Mouse (Mus musculus): Measurements from ENCODE around the gene Fbxw19. TPM values are rescaled to one million over a fixed set of nuclear protein-coding genes. Genes with fewer than 3 reads are reported as not detected.
"Not testable (repeated sequence)": the region's sequence is repeated elsewhere in the genome, so short reads cannot be mapped to it uniquely, and the experiment has no call there.

Fbxw19 gene
- not detected for polyA plus RNA-seq (2012; fragmentation: generic; extraction: Trizol)

- not testable (repeated sequence) for H3K27me3 ChIP-seq (ENCODE audit: control insufficient read depth, insufficient read depth, insufficient read length); H3K4me2 ChIP-seq (ENCODE audit: low read depth); H3K79me2 ChIP-seq (ENCODE audit: control insufficient read depth, insufficient read depth); H3ac ChIP-seq (ENCODE audit: control insufficient read depth, insufficient read length); H3K36me3 ChIP-seq (ENCODE audit: control insufficient read depth, insufficient read depth); H3K4me3 ChIP-seq
These were observed at the start of gene Fbxw19 for GRCm38 (mm10) chr9:109495775-109496174. TSS of gene Fbxw19 (minus strand) at chr9:109495875.

GRCm38 (mm10) chr9:109523385-109524064, 27.9 kb upstream of the Fbxw19 start:
- Histone ChIP-seq H3K79me2 (ENCODE audit: control insufficient read depth, insufficient read depth) (no peaks in the 10 kb centered on the region), H3ac (ENCODE audit: control insufficient read depth, insufficient read length) (no peak overlapping the region), H3K36me3 (ENCODE audit: control insufficient read depth, insufficient read depth) (no peaks in the 10 kb centered on the region), H3K4me2 (ENCODE audit: low read depth) (no peak overlapping the region), H3K27me3 (ENCODE audit: control insufficient read depth, insufficient read depth, insufficient read length) (no peaks in the 10 kb centered on the region), H3K4me3 (no peak overlapping the region)
- TF ChIP-seq MYOD1 (IDR thresholded peaks at IDR 0.05; ENCODE audit: control insufficient read depth in 1 of 3, insufficient read length in 2 of 3, low read depth in 2 of 3) = no peak
- no peak for TF ChIP-seq CEBPB (IDR thresholded peaks at IDR 0.05; ENCODE audit: insufficient read depth, poor library complexity, severe bottlenecking)
- TF ChIP-seq E2F4 (IDR thresholded peaks at IDR 0.05; ENCODE audit: insufficient read depth) = no peak
- no peak for TF ChIP-seq USF1 (IDR thresholded peaks at IDR 0.05; ENCODE audit: low read depth)
- TF ChIP-seq REST (IDR thresholded peaks at IDR 0.05; ENCODE audit: insufficient read depth, insufficient read length) = no peak
- TF ChIP-seq MAX (IDR thresholded peaks at IDR 0.05; ENCODE audit: low read depth) = no peak

- H3K4me3 ChIP-seq = no peak within 1 kb of the TSS
- no peaks in the 10 kb centered on the region for H3K27me3 ChIP-seq (ENCODE audit: control insufficient read depth, insufficient read depth, insufficient read length)
- no peak within 1 kb of the TSS for H3ac ChIP-seq (ENCODE audit: control insufficient read depth, insufficient read length)
- no peaks in the 10 kb centered on the region for H3K36me3 ChIP-seq (ENCODE audit: control insufficient read depth, insufficient read depth)
- no peaks in the 10 kb centered on the region for H3K79me2 ChIP-seq (ENCODE audit: control insufficient read depth, insufficient read depth)
- H3K4me2 ChIP-seq (ENCODE audit: low read depth) = no peak within 1 kb of the TSS
- TF ChIP-seq SRF (IDR thresholded peaks at IDR 0.05; ENCODE audit: control insufficient read depth, insufficient read length, low read depth) (no peak), USF1 (IDR thresholded peaks at IDR 0.05; ENCODE audit: low read depth) (no peak), TCF12 (IDR thresholded peaks at IDR 0.05; ENCODE audit: insufficient read depth, poor library complexity, severe bottlenecking) (no peak), MYOG (IDR thresholded peaks at IDR 0.05; ENCODE audit: control insufficient read depth in 1 of 3, insufficient read depth in 1 of 3, insufficient read length in 2 of 3, low read depth in 2 of 3) (no peak), TCF3 (IDR thresholded peaks at IDR 0.05; ENCODE audit: insufficient read length, low read depth) (no peak), MYOD1 (IDR thresholded peaks at IDR 0.05; ENCODE audit: control insufficient read depth in 1 of 3, insufficient read length in 2 of 3, low read depth in 2 of 3) (no peak), E2F4 (IDR thresholded peaks at IDR 0.05; ENCODE audit: insufficient read depth) (no peak), REST (IDR thresholded peaks at IDR 0.05; ENCODE audit: insufficient read depth, insufficient read length) (no peak), CEBPB (IDR thresholded peaks at IDR 0.05; ENCODE audit: insufficient read depth, poor library complexity, severe bottlenecking) (no peak), POLR2AphosphoS2 (IDR thresholded peaks at IDR 0.05; ENCODE audit: insufficient read length, low read depth) (no peak)
These were observed 46.6 kb downstream of the Fbxw19 start, which contains the start of gene Fbxw16 for GRCm38 (mm10) chr9:109449040-109449439. TSS of gene Fbxw16 (minus strand) at chr9:109449140.

- no peaks in the 10 kb centered on the region for H3K36me3 ChIP-seq (ENCODE audit: control insufficient read depth, insufficient read depth)
- TF ChIP-seq TCF3 (IDR thresholded peaks at IDR 0.05; ENCODE audit: insufficient read length, low read depth) (no peak), E2F4 (IDR thresholded peaks at IDR 0.05; ENCODE audit: insufficient read depth) (no peak), MAX (IDR thresholded peaks at IDR 0.05; ENCODE audit: low read depth) (no peak)
- H3K4me3 ChIP-seq = no peak overlapping the region
- H3K27me3 ChIP-seq (ENCODE audit: control insufficient read depth, insufficient read depth, insufficient read length) = no peaks in the 10 kb centered on the region
- no peak overlapping the region for H3K4me2 ChIP-seq (ENCODE audit: low read depth)
- H3K79me2 ChIP-seq (ENCODE audit: control insufficient read depth, insufficient read depth) = no peaks in the 10 kb centered on the region
- no peak overlapping the region for H3ac ChIP-seq (ENCODE audit: control insufficient read depth, insufficient read length)
These were observed 62.7 kb downstream of the Fbxw19 start for GRCm38 (mm10) chr9:109432956-109433355.

Other genes starting within 250 kb of the Fbxw19 start
- not detected for gene Fbxw14, start 208.2 kb downstream of the Fbxw19 start, polyA plus RNA-seq (2012; fragmentation: generic; extraction: Trizol)
- not detected for gene Fbxw28, start 156.2 kb downstream of the Fbxw19 start, polyA plus RNA-seq (2012; fragmentation: generic; extraction: Trizol)
- not detected for gene Fbxw22, start 91.6 kb downstream of the Fbxw19 start, polyA plus RNA-seq (2012; fragmentation: generic; extraction: Trizol)
- not detected for gene Fbxw16, start 46.7 kb downstream of the Fbxw19 start, polyA plus RNA-seq (2012; fragmentation: generic; extraction: Trizol)
- gene Fbxw15, start 72.4 kb upstream of the Fbxw19 start, polyA plus RNA-seq (2012; fragmentation: generic; extraction: Trizol) = not detected
- not detected for gene Fbxw24, start 130.2 kb upstream of the Fbxw19 start, polyA plus RNA-seq (2012; fragmentation: generic; extraction: Trizol)
- not detected for gene Fbxw25, start 168.8 kb upstream of the Fbxw19 start, polyA plus RNA-seq (2012; fragmentation: generic; extraction: Trizol)
- gene Fbxw18, start 206.8 kb upstream of the Fbxw19 start, polyA plus RNA-seq (2012; fragmentation: generic; extraction: Trizol) = not detected

Measured in myocyte (in vitro differentiated cells).